Mouse (Mus musculus): ENCODE measurements around the gene Cyp1b1.

Cyp1b1 gene

GRCm38 (mm10) chr17:79714931-79715637 lies at the start of gene Cyp1b1:
Gene Cyp1b1 (minus strand): TSS chr17:79715061.
- in situ Hi-C loops (cut with MboI, MseI), result loop anchor here (25.0 kb wide), 1 partner anchor 472 kb away; no protein-coding TSS in a partner anchor

DNA sequence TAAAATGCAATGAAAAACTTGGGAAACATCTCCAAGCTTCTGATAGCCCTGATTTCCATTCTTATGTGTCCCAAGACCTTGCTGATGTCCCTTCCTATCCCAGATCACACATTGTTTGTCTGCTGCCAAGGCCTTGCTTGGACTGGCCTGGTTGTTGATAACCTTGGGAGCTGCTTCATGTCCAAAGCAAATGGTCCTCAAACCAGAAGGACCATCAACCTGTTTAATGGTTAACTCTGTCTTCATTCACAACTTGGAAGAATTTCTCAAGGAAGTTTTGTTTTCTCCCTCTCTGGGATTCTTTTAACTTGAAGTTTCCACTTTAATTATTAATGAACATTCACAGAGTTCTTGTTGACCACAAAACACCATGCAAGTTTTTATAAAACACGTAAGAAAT lies 47.0 kb upstream of the Cyp1b1 start:
- in situ Hi-C loops (cut with MboI, MseI), result no loop called here

- in situ Hi-C loops (cut with MboI, MseI), result no loop called here
Measured at GRCm38 (mm10) chr17:79753831-79754230, 39.0 kb upstream of the Cyp1b1 start.

- in situ Hi-C loops (cut with MboI, MseI), result no loop called here
Measured at GRCm38 (mm10) chr17:79752836-79753235, 38.0 kb upstream of the Cyp1b1 start.

DNA sequence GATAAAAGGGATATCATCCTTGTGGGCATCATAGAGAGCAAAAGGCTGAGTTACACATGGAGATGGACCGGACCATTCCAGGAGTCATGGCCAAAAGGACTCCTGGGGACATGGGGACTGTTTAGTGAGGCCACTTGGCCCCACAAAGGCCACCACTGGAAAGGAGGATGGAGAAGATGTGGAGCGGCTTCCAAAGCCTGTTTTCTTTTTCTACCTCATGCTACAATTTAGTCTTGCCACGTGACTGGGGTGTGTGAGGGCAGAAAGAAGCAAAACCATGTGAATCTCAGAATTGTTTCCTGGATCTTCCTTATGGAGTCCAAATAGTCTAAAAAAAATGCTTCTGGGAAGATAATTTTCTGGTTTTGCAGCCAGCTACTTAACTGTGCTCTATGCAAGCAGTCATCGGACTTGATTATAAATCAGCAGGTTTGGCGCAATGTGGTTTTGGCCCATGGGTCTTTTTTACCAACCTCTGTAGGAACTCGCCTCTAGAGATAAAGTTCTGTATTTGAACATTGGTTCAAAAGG lies 36.9 kb upstream of the Cyp1b1 start:
- in situ Hi-C loops (cut with MboI, MseI), result no loop called here

DNA sequence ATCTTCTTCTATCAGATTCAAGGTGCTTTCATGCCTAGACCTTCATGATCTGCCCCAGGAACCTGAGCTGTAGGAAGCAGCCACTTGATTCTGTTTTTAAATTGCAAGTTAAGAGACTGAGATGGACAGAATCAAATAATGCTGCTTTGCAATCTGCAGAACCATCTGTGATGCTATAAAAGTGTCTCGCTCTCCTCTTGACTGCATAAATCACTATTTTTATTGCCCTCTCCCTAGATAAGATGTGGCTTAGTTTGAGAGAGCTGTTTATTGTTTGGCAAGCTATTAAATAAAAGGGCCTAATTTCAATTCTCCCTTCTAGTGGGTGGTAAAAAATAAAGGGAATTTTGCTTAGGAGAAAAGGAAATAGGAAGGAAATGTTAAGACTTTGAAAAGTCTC lies 34.8 kb upstream of the Cyp1b1 start:
- in situ Hi-C loops (cut with MboI, MseI), result loop anchor here (5.0 kb wide), 1 partner anchor 48 kb away; no protein-coding TSS in a partner anchor

DNA sequence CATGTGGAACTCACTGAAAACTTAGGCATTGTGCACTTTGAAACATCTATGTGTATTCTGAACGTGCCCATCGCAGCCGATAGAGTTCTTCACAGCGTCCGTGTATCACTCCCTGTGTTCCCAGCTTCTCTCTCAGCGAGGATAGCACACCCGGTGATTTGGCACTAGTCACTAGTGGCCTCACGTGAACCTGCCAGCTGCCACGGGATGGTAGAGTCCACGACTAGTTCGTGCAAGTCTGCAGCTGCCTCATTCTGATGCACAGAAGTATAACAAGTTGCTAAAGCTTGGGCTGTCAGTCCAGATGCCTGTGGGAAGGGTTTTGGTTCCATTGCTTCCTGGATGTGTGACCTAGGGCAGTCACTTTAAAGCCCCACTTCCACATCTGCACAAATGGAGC lies 32.1 kb upstream of the Cyp1b1 start:
- in situ Hi-C loops (cut with MboI, MseI), result loop anchor here (5.0 kb wide), 1 partner anchor 50 kb away; no protein-coding TSS in a partner anchor

DNA sequence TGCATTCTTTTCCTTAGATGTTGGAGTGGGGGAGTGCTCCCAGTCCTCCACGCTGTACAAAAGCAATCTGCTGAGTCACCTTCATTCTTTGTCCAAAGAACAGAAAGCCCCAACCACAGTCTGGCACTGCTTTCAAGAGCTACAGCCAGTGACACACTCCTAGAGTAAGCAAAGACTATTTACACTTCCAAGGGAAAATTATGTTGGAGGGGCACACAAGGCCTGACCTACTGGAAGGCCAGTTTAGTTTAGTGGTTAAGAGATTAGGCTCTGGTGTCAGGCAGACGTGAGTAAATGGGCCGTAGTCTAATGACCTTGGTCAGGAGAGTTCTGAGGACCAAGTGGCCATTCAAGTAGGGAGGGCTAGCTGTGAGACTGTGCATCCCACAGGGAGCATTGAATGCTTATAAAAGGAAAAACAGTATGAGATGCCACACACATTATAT lies 31.3 kb upstream of the Cyp1b1 start:
- in situ Hi-C loops (cut with MboI, MseI), result loop anchor here (5.0 kb wide), 1 partner anchor 51 kb away; no protein-coding TSS in a partner anchor

- in situ Hi-C loops (cut with MboI, MseI), result loop anchor here (5.0 kb wide), 1 partner anchor 52 kb away; no protein-coding TSS in a partner anchor
Measured at GRCm38 (mm10) chr17:79745051-79745731, 30.3 kb upstream of the Cyp1b1 start.

DNA sequence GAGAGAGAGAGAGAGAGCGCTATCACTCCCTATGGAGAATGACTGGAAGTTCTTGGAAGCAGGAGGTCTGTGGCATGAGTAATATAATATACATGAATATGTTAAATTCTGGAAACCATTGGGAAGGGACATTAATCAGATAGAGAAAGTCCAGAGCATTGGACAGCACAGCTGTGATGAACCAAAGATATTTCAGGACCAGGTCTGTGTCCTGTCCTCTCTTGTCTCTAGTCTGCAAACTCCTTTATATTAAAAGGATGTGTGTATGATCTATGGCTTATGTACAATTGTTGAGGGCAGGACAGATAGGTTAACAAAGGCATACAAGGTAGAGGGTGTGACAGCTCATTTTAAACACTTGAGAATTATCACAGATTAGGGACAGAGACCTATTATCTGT lies 28.6 kb upstream of the Cyp1b1 start:
- in situ Hi-C loops (cut with MboI, MseI), result no loop called here

DNA sequence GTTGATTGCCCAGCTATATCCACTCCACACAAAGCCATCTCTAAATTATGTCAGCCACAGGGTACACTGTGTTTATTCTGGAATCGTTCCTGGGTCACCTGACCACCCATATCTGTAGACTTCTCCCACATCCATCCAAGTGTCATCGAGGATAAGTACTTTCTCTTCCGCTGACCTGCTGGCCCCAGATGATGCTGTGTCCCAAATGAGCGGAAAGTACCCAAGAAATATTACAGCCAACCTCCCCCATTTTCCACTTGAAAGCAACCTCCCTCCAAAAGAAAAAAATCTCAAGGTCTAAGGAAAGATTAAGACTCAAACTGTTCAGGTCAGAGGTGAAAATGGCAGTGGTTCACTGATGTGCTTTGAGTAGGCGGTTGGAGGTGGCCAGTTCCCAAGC lies 27.8 kb upstream of the Cyp1b1 start:
- in situ Hi-C loops (cut with MboI, MseI), result no loop called here

DNA sequence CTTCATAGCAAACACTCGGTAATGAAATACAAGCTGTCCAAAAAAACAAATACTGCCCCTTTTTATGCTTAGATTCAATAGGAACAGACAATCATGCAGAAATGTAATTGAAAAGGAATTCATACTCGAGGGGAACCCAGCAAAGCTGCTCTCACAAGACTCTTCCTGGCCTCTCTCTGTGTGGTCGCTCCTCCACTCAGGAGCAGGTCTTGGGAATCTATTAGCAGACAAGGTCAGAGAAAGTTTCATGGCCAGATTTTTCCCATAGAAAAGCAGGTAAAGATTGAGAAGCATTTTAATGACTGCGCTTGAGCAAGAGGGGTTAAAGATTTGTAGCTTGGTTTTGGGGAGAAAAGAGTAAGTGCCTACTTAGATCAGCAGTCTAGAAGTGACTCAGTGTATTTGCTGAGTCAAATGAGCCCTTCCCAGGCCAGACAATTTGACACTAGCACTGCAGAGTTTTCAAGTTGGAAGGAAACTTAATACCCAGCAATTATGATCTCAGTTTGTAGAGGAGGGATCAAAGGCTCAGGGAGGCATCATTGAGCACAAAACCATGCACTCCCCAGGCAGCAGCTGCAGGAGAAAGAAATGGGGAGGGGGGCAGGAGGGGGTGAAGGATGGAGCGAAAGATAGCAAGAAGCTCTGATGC lies 24.1 kb upstream of the Cyp1b1 start:
- in situ Hi-C loops (cut with MboI, MseI), result no loop called here

DNA sequence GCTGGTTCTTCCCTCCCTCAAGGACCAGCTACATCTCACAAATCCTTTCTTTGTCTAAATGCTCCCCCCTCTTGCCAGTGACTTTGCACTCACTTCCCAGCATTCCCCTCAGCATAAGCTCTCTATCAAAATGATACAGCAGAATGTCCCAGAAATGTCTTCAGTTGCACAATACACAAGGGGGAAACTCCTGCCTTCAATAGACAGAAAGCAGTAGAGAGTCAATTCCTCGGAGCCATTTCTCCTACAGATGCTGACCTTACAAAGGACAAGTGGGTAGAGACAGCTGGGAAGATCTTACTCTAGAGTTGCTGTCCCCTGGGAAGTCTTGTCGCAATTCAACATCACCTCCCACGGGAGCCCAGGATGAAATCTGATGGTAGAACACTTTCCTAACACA lies 22.7 kb upstream of the Cyp1b1 start:
- in situ Hi-C loops (cut with MboI, MseI), result no loop called here

GRCm38 (mm10) chr17:79733039-79733438 lies 18.2 kb upstream of the Cyp1b1 start:
- in situ Hi-C loops (cut with MboI, MseI), result no loop called here

- in situ Hi-C loops (cut with MboI, MseI), result no loop called here
Measured at GRCm38 (mm10) chr17:79730988-79731387, 16.1 kb upstream of the Cyp1b1 start.

GRCm38 (mm10) chr17:79728585-79729503 lies 14.0 kb upstream of the Cyp1b1 start:
- in situ Hi-C loops (cut with MboI, MseI), result loop anchor here (10.0 kb wide), 1 partner anchor 106 kb away; no protein-coding TSS in a partner anchor

DNA sequence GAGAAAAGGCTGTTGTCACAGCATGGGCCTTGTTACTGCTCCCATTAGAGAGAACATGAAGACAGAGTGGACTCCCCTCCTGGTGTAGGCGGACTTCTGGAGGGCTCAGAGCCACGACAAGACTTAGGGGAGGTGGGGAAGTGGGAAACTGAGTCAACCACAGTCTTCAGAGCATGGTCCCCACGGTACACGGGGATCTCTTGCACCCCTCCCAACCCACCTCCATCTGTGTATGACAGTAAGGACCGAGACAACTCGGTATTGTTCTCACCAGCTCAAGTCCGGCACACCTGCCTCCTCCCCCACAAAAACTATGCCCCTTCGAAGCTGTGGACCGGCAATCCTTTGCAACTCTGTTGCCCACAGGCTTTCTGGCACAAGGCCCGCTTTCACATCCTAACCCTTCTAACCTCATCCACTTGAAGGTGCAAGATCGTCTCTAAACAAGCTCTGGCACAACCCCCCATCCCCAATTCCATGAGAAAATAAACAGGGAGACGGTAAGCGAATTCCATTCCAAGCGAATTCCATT lies 13.3 kb upstream of the Cyp1b1 start:
- in situ Hi-C loops (cut with MboI, MseI), result loop anchor here (10.0 kb wide), 1 partner anchor 107 kb away; no protein-coding TSS in a partner anchor

DNA sequence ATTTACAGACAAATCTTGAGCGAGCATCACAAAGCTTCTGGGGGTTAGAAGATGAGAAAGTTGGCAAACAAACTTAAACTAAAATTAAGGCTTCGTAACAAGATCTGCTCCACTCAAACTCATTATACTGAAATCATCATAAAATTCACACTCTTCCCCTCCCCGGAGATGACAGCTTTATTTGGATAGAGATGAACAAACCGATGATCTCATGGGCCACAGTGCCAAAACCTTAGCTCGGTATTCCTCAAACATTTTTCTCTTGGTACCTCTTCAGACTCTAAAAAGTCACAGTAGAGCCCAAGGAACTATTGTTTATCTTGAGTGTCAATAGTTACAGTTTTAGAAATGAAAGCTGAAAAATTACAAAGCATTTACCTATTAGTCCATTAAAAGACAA lies 11.8 kb upstream of the Cyp1b1 start:
- in situ Hi-C loops (cut with MboI, MseI), result loop anchor here (10.0 kb wide), 1 partner anchor 108 kb away; no protein-coding TSS in a partner anchor

DNA sequence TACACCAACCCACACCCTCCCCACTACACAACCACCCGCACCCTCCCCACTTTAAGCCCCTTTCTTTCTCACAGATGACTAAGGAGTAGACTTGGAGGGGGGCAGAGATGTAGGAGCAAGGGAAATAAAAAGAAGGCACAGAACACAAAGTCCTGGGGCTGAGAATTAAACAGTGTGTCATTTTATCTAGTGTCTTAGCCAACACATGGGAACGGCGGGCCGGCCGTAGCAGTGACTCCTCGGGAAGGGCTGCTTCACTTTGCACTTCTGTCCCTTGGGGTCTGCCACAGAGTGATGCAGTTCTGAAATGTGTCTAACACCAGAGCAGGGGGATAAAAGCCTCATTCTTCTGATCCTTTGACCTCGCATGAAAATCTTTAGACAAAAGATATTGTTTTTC lies 5.8 kb upstream of the Cyp1b1 start:
- in situ Hi-C loops (cut with MboI, MseI), result loop anchor here (10.0 to 25.0 kb wide), 2 partner anchors 114 to 467 kb away; no protein-coding TSS in a partner anchor

GRCm38 (mm10) chr17:79715649-79716143 lies 835 bp upstream of the Cyp1b1 start:
- in situ Hi-C loops (cut with MboI, MseI), result loop anchor here (25.0 kb wide), 1 partner anchor 472 kb away; no protein-coding TSS in a partner anchor
